Mouse (Mus musculus): Measurements from ENCODE around the gene Snx29.
"Not testable (repeated sequence)": the region's sequence is repeated elsewhere in the genome, so short reads cannot be mapped to it uniquely, and the experiment has no call there.

The Snx29 gene

GRCm38 (mm10) chr16:11476314-11476713 lies 153.6 kb downstream of the Snx29 start:
- intact Hi-C loops (cut with DNase I), result no loop called here

GRCm38 (mm10) chr16:11476968-11477367 lies 154.3 kb downstream of the Snx29 start:
- intact Hi-C loops (cut with DNase I), result no loop called here

- intact Hi-C loops (cut with DNase I), result no loop called here
Measured at GRCm38 (mm10) chr16:11477591-11477990, 154.9 kb downstream of the Snx29 start.

- intact Hi-C loops (cut with DNase I), result no loop called here
Measured at GRCm38 (mm10) chr16:11479605-11480004, 156.9 kb downstream of the Snx29 start.

GRCm38 (mm10) chr16:11482189-11482588 lies 159.5 kb downstream of the Snx29 start:
- intact Hi-C loops (cut with DNase I), result no loop called here

- intact Hi-C loops (cut with DNase I), result no loop called here
Measured at GRCm38 (mm10) chr16:11494895-11495294, 172.2 kb downstream of the Snx29 start.

- intact Hi-C loops (cut with DNase I), result no loop called here
Measured at GRCm38 (mm10) chr16:11495923-11496616, 173.4 kb downstream of the Snx29 start.

- intact Hi-C loops (cut with DNase I), result no loop called here
Measured at GRCm38 (mm10) chr16:11496721-11497120, 174.0 kb downstream of the Snx29 start.

GRCm38 (mm10) chr16:11500061-11500460 lies 177.4 kb downstream of the Snx29 start:
- intact Hi-C loops (cut with DNase I), result no loop called here

- intact Hi-C loops (cut with DNase I), result no loop called here
Measured at GRCm38 (mm10) chr16:11501138-11501537, 178.4 kb downstream of the Snx29 start.

- intact Hi-C loops (cut with DNase I), result no loop called here
Measured at GRCm38 (mm10) chr16:11501611-11502010, 178.9 kb downstream of the Snx29 start.

- intact Hi-C loops (cut with DNase I), result no loop called here
Measured at GRCm38 (mm10) chr16:11504666-11505491, 182.2 kb downstream of the Snx29 start.

- intact Hi-C loops (cut with DNase I), result no loop called here
Measured at GRCm38 (mm10) chr16:11505492-11506176, 182.9 kb downstream of the Snx29 start.

- intact Hi-C loops (cut with DNase I), result no loop called here
Measured at GRCm38 (mm10) chr16:11507188-11507731, 184.6 kb downstream of the Snx29 start.

- intact Hi-C loops (cut with DNase I), result no loop called here
Measured at GRCm38 (mm10) chr16:11508341-11508740, 185.6 kb downstream of the Snx29 start.

GRCm38 (mm10) chr16:11510416-11510815 lies 187.7 kb downstream of the Snx29 start:
- intact Hi-C loops (cut with DNase I), result no loop called here

- intact Hi-C loops (cut with DNase I), result no loop called here
Measured at GRCm38 (mm10) chr16:11510854-11511253, 188.1 kb downstream of the Snx29 start.

GRCm38 (mm10) chr16:11511696-11512095 lies 189.0 kb downstream of the Snx29 start:
- intact Hi-C loops (cut with DNase I), result not testable (repeated sequence)

GRCm38 (mm10) chr16:11516681-11517080 lies 194.0 kb downstream of the Snx29 start:
- intact Hi-C loops (cut with DNase I), result no loop called here

GRCm38 (mm10) chr16:11517385-11517784 lies 194.7 kb downstream of the Snx29 start:
- intact Hi-C loops (cut with DNase I), result no loop called here

- intact Hi-C loops (cut with DNase I), result no loop called here
Measured at GRCm38 (mm10) chr16:11518803-11519498, 196.2 kb downstream of the Snx29 start.
